Mouse (Mus musculus): ENCODE results near the gene March1. TPM values are rescaled to one million over a fixed set of nuclear protein-coding genes. Genes with fewer than 3 reads are reported as not detected.

The March1 gene
- polyA plus RNA-seq, 1 experiment from 2014 or later = 0.50 TPM

GRCm38 (mm10) chr8:66490624-66491023 is 872.9 kb downstream of the March1 start:
- no peaks in the 10 kb centered on the region for H3K9me3 ChIP-seq (ENCODE audit: control insufficient read depth, low read length)
- H3K4me1 ChIP-seq (replicated peaks; ENCODE audit: control insufficient read depth, insufficient read depth) = no peaks in the 10 kb centered on the region
- H3K27ac ChIP-seq (replicated peaks) = no peak overlapping the region
- TF ChIP-seq CTCF (IDR thresholded peaks at IDR 0.05; ENCODE audit: low read depth) (no peak), EP300 (optimal IDR thresholded peaks at IDR 0.05) (no peak)
- H3K9ac ChIP-seq (ENCODE audit: low read length) = no peak overlapping the region
- no peak overlapping the region for H3K4me3 ChIP-seq (ENCODE audit: low read depth, low read length)
- H3K4me2 ChIP-seq (replicated peaks; ENCODE audit: low read depth) = no peak overlapping the region
- no peaks in the 10 kb centered on the region for H3K27me3 ChIP-seq (ENCODE audit: control insufficient read depth, insufficient read depth, low read length)
- DNase-seq (ENCODE audit: low spot score) (no peak), ATAC-seq (ENCODE audit: low FRiP score, low TSS enrichment) (no peak)
- WGBS = 76% methylated on average over 4 of the region's 4 CpGs
- no peaks in the 10 kb centered on the region for H3K36me3 ChIP-seq (ENCODE audit: control insufficient read depth, insufficient read depth, low read length)

DNA sequence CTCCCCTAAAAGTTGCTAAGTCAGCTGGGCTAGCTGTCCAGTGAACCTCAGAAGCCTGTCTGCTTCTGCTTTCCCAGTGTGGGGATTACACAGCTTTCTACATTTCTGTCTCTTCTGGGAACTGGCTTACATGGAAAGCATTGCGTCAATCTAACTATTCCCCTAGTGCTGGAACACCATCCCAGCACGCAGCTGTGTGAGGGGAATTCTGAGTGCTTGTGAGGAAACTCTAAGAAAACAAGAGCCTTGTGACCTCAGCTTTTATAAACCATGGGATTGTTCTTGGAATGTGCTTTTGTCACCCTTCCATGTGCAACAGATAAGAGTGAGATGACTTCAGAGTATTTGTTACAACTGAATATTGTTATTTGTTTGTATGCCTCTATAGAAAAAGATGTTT is 876.8 kb downstream of the March1 start:
- Histone ChIP-seq H3K36me3 (ENCODE audit: control insufficient read depth, insufficient read depth, low read length) (no peaks in the 10 kb centered on the region), H3K9ac (ENCODE audit: low read length) (no peak overlapping the region), H3K4me2 (replicated peaks; ENCODE audit: low read depth) (no peak overlapping the region), H3K9me3 (ENCODE audit: control insufficient read depth, low read length) (no peaks in the 10 kb centered on the region), H3K27ac (replicated peaks) (no peak overlapping the region), H3K4me3 (ENCODE audit: low read depth, low read length) (no peak overlapping the region), H3K27me3 (ENCODE audit: control insufficient read depth, insufficient read depth, low read length) (no peaks in the 10 kb centered on the region), H3K4me1 (replicated peaks; ENCODE audit: control insufficient read depth, insufficient read depth) (no peaks in the 10 kb centered on the region)
- 55% methylated on average over 2 of the region's 2 CpGs for WGBS
- TF ChIP-seq CTCF (IDR thresholded peaks at IDR 0.05; ENCODE audit: low read depth) (no peak), EP300 (optimal IDR thresholded peaks at IDR 0.05) (no peak)
- no peak for ATAC-seq (ENCODE audit: low FRiP score, low TSS enrichment)
- DNase-seq (ENCODE audit: low spot score) = no peak

DNA sequence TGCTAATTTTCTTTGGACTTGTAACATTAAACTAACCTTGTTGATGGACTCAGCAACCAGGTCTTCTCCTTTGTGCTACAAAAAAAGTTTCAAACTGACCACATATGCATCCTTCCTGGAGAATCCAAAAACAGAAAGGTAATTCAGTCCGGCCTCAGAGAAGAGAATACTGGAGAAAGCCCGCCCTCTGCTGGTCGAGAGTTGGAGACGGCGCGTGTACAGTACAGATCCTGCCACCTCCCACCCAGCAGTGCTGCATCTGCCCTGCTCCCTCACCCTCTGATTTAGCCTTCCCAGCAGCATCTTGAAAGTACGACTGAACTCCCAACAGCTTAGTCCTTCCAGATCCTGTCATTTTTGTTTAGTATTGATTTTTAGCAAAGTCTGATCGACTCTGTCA is 878.0 kb downstream of the March1 start:
- peak; percentile 80 for ATAC-seq (ENCODE audit: low FRiP score, low TSS enrichment)
- Histone ChIP-seq H3K9ac (ENCODE audit: low read length) (no peak overlapping the region), H3K27me3 (ENCODE audit: control insufficient read depth, insufficient read depth, low read length) (no peaks in the 10 kb centered on the region), H3K4me3 (ENCODE audit: low read depth, low read length) (no peak overlapping the region), H3K9me3 (ENCODE audit: control insufficient read depth, low read length) (no peaks in the 10 kb centered on the region), H3K4me2 (replicated peaks; ENCODE audit: low read depth) (no peak overlapping the region), H3K36me3 (ENCODE audit: control insufficient read depth, insufficient read depth, low read length) (no peaks in the 10 kb centered on the region), H3K4me1 (replicated peaks; ENCODE audit: control insufficient read depth, insufficient read depth) (no peaks in the 10 kb centered on the region), H3K27ac (replicated peaks) (no peak overlapping the region)
- DNase-seq (ENCODE audit: low spot score) = peak; percentile 79
- 6% methylated on average over 8 of the region's 8 CpGs for WGBS
- TF ChIP-seq CTCF (IDR thresholded peaks at IDR 0.05; ENCODE audit: low read depth) = peak; percentile 85
- no peak for TF ChIP-seq EP300 (optimal IDR thresholded peaks at IDR 0.05)

DNA sequence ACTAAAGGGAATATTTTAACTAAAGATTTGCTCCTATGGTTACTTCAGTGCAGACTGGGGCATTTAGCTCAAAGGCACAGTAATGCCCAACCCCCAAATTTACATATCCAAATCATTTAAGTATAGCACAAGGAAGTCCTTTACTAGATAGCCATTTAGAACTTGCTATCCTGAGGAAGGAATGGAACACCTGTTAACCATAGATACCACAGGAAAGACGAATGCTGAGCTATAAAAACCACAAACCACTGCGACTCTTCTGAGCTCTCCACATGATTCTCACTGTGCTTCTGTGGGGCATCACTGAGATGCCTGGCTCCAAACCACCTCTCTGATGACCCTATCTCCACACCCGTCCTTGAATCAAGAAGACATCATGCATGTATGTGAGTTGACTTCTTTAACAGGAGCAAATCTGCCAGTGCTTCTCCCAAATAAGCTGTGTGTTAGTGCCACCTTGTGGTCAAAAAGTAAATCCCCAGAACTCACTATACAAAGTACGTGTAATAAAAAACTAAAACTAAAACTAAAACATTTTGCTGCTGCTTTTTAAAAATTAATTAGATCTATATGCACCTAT is 879.4 kb downstream of the March1 start:
- TF ChIP-seq EP300 (optimal IDR thresholded peaks at IDR 0.05) (no peak), CTCF (IDR thresholded peaks at IDR 0.05; ENCODE audit: low read depth) (peak; percentile 87)
- Histone ChIP-seq H3K4me1 (replicated peaks; ENCODE audit: control insufficient read depth, insufficient read depth) (no peaks in the 10 kb centered on the region), H3K9me3 (ENCODE audit: control insufficient read depth, low read length) (no peaks in the 10 kb centered on the region), H3K4me2 (replicated peaks; ENCODE audit: low read depth) (no peak overlapping the region), H3K27me3 (ENCODE audit: control insufficient read depth, insufficient read depth, low read length) (no peaks in the 10 kb centered on the region), H3K9ac (ENCODE audit: low read length) (no peak overlapping the region), H3K36me3 (ENCODE audit: control insufficient read depth, insufficient read depth, low read length) (no peaks in the 10 kb centered on the region), H3K4me3 (ENCODE audit: low read depth, low read length) (no peak overlapping the region), H3K27ac (replicated peaks) (no peak overlapping the region)
- DNase-seq (ENCODE audit: low spot score) (no peak), ATAC-seq (ENCODE audit: low FRiP score, low TSS enrichment) (no peak)
- WGBS = 33% methylated on average over 4 of the region's 4 CpGs

DNA sequence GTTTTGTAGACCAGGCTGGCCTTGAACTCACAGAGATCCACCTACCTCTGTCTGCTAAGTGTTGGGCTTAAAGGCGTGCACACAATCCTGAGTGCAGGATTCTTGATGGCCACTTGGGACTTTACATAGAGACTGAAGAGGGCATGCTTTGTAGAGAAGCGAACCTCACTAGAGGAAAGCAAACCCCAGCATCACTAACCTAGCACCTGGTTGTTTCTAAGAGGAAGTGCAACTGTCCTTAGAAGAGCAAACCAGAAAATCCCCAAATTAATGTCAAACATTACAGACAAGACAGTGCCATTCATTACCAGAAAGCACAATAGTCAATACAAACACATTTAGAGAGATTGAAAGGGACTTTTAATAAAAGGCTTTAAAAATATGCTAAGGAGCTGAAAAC is 885.7 kb downstream of the March1 start:
- TF ChIP-seq EP300 (optimal IDR thresholded peaks at IDR 0.05) (no peak), CTCF (IDR thresholded peaks at IDR 0.05; ENCODE audit: low read depth) (no peak)
- 71% methylated on average over 2 of the region's 2 CpGs for WGBS

DNA sequence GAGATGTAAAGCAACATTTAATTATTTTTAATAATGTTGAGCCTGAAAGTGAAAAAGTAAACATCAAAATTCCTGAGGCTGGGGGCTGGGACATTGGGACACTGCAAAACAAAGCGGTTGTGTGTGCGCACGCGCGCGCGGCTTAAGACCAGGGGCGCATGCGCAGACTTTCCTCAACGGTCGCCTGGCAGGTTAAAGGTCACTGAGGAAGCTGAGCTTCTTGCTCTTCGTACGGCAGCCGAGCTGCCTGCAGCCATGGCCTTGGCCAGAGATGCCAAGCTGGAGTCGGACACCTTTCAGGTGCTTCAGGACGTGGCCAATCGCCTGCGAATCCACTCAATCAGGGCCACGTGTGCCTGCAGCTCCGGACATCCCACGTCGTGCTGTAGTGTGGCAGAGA is 893.8 kb downstream of the March1 start, which contains the start of gene Tktl2:
Gene Tktl2, plus strand, starts transcription at position 220 of the 400 bp plus-strand sequence.
- H3K4me3 ChIP-seq (ENCODE audit: low read depth, low read length) = no peak within 1 kb of the TSS
- no peaks in the 10 kb centered on the region for H3K4me1 ChIP-seq (replicated peaks; ENCODE audit: control insufficient read depth, insufficient read depth)
- H3K27me3 ChIP-seq (ENCODE audit: control insufficient read depth, insufficient read depth, low read length) = no peaks in the 10 kb centered on the region
- DNase-seq (ENCODE audit: low spot score) (no peak), ATAC-seq (ENCODE audit: low FRiP score, low TSS enrichment) (no peak)
- no peak within 1 kb of the TSS for H3K9ac ChIP-seq (ENCODE audit: low read length)
- WGBS = 95% methylated on average over 22 of the region's 22 CpGs
- no peak within 1 kb of the TSS for H3K4me2 ChIP-seq (replicated peaks; ENCODE audit: low read depth)
- no peak within 1 kb of the TSS for H3K27ac ChIP-seq (replicated peaks)
- H3K36me3 ChIP-seq (ENCODE audit: control insufficient read depth, insufficient read depth, low read length) = no peaks in the 10 kb centered on the region
- no peaks in the 10 kb centered on the region for H3K9me3 ChIP-seq (ENCODE audit: control insufficient read depth, low read length)
- TF ChIP-seq EP300 (optimal IDR thresholded peaks at IDR 0.05) (no peak), CTCF (IDR thresholded peaks at IDR 0.05; ENCODE audit: low read depth) (no peak)

More for the DNA sequence above, 885.7 kb downstream of the March1 start:
- Histone ChIP-seq H3K36me3 (ENCODE audit: control insufficient read depth, insufficient read depth, low read length) (no peaks in the 10 kb centered on the region), H3K9me3 (ENCODE audit: control insufficient read depth, low read length) (no peaks in the 10 kb centered on the region), H3K4me1 (replicated peaks; ENCODE audit: control insufficient read depth, insufficient read depth) (no peaks in the 10 kb centered on the region), H3K4me2 (replicated peaks; ENCODE audit: low read depth) (no peak overlapping the region), H3K27me3 (ENCODE audit: control insufficient read depth, insufficient read depth, low read length) (no peaks in the 10 kb centered on the region), H3K9ac (ENCODE audit: low read length) (no peak overlapping the region), H3K27ac (replicated peaks) (no peak overlapping the region), H3K4me3 (ENCODE audit: low read depth, low read length) (no peak overlapping the region)
- ATAC-seq (ENCODE audit: low FRiP score, low TSS enrichment) (no peak), DNase-seq (ENCODE audit: low spot score) (no peak)
